Mouse (Mus musculus): ENCODE data around the gene Gemin7.
A peak's percentile ranks its signal among the peaks of the same experiment; 100 is the strongest.
"Not testable (repeated sequence)": the region's sequence is repeated elsewhere in the genome, so short reads cannot be mapped to it uniquely, and the experiment has no call there.

Gemin7 gene

DNA sequence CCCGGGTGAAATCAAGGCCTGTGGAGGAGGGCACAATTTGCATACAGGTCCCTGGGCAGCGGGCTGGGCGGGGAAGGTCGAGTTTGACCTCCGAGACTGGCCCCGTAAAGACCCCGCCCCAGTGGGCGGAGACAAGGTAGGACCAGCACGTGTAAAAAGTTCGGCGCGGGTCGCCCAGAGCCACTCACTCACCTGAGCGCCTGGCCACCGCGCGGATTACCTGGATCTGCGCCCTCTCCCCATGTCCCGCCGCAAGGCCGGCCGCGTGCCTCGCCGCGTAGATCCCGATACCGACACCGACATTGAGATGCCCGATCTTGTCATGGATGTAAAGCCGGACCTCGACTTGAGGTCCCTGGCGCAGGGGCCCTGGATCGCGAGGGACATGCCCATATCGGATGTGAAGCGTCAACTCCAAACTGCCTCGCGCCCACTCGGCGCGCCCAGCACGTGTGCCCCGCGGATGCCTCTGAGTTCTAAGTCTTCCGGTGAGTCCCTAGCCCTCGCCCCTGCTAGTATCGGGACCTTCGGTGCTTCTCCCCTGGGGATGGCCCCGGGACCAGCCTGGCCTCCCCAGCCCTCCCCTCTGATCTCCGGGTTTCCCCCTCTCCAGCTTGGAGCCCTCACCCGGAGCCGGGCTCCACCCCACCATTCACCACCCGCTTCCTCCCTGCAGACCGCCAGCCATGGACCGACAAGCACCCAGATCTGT, at the start of gene Gemin7, which contains the start of gene Zfp296:
Gemin7 (minus strand) TSS at position 455 of the 712 bp plus-strand sequence.
Zfp296 (plus strand) TSS at position 147 of the 712 bp plus-strand sequence.
- peak; percentile 55 for DNase-seq

DNA sequence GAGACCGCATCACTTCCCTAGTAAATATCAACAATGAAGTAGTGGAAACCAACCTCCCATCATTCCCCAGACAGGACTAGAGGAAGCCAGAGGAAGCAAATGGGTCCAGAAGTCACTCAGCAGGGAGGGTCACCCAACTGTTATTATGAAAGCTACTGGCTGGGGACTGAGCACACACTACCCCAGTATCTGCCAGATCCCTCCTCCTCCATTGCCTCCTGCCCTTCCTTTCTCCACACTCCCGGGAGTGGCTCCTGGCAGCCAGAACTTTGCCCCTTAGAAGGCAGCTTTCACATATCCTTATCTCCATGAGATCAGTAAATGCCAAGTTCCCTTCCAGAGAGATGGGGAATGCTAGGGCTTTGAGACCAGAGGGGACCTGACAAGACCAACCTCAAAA, 46.0 kb upstream of the Gemin7 start:
- no peak for DNase-seq

DNA sequence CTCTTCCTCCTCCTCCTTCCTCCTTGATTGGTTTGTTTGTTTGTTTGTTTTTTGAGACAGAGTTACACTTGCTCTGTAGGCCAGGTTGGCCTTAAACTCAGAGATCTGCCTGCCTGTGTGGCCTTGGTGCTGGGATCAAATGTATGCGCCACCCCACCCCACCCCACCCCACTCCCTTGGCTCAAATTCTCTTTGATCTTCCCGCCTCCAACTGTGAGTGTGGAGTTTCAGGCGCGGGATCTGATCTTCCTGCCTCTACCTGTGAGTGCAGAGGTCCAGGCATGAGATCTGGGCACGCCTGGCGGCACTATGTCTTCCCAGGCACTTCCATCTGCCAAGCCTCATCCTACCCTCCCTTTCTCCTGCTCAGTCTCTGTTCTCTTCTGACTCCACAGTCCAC, 44.8 kb upstream of the Gemin7 start:
- no peak for DNase-seq

DNA sequence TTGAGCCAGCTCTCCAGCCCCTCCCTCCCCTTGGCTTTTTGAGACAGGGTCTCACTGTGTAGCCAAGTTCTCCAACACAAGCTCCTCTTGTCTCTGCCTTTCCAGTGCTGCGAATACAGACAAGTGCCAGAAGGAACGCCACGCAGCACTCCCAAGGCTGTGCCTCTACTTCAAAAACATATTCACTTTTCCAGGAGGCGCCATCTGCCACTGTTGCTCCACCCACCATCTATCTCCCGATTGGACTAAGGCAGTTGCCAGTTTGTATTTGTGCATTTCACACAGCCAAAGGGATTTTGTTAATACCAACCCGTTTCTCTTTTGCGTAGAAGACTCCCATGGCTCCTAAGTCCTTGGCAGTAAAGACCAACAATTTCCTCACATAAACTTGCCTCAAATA, 43.4 kb upstream of the Gemin7 start:
- DNase-seq, result no peak

DNA sequence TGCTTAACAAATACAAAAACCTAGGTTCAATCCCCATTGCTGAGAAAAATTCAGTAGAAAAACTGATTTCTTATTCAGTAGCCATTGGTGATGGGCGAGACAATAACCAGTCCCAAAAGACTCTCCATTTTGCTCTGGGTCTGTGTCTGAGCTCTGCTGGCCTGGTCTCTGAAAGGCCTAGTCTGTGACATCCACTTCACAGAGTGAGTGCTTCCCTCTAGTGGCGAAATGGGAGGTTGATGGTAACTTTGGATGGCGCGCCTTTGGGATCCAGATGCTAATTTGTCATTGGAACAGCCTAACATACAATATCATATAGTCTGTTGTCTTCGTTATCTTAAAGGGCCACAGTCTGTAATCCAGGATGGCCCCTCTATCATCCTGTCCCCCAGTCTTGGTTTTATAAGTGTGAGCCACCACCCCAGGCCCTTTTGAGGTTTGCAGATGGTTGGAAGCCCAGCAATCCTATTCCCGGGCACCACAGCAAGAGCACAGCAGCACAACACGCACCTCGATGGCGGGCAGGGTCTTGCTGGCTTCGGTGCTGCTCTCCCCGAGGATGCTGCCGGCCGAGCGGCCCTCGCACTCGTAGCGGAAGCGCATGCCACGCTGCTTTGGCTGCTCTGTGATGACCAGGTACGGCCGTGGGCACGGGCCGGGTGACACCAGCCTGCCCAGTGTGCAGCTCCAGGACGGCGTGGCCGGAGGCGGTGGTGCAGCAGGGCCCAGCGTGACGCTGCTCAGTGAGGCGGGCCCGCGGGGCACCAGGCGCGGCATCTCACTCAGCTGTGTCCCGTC, 41.8 kb upstream of the Gemin7 start:
- peak; percentile 70 for DNase-seq

DNA sequence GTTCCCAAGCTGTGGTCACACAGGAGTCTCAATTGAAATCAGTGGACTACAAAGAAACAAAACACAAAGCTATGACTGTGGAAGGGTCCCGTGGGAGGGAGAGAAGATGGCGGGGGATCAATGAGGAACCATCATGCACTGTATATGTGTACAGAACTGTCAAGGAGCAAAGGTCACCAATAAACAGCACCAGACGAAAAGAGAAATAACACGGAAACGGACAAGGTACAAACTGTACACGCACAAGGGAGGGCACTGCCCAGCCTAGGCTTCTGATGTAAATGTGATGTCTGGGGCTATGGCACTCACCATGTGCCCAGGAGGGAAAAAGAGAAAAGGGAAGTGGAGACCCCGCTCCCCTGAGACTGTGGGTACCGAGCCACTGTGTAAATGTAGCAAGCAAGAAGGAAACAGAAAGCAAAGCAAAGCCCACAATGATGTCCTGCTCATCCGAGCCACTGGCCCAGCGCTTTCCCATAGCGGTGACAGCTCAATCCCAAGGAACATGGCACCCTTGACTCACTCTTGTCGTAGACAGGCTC, 37.7 kb upstream of the Gemin7 start:
- no peak for DNase-seq

DNA sequence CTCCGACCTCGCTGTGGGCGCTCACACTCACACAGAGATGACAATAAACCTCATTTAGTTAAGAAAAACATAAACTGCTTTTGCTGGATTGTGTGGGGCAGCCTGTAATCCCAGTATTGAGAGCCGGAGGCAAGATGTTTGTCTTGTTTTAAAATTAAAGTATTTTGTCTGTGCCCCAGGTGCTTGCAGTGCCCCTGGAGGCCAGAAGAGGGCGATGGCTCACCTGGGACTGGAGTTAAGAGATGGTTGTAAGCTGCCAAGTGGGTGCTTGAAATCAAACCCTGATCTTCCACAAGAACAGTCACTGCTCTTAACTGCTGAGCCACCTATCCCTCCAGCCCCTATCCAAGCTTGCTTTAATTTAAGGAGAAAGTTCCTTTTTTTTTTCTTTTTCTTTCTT, 33.6 kb upstream of the Gemin7 start:
- DNase-seq, result no peak

DNA sequence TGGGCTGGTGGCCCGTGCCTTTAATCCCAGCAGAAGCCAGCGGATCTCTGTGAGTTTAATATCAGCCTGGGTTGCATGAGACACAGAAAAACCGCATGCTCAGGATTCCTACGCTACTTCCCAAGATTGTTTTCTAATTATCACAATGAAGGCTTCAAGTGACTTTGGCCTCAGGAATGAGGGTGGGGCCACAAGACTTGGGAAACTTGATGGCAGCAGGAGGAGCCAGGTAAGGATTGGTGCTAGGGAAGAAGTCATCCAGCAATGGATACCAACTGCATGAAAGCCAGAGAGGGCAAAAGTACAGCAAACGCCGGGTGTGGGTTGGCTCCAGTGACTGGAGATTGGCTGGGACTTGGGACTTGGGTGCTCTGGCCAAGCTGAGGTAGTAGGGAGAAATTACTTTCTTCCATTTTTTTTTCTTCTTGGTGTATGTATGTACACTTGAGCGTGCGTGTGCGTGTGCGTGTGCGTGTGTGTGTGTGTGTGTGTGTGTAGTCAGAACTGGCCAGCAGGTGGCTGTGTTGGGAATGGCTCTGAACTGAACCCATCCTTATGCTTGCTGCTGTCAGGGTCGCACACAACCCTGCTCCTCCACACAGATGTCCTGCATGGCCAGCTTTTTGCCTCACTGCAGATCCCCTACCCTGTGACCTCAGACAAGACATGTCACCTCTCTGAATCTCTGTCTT, 32.4 kb upstream of the Gemin7 start:
- peak; percentile 41 for DNase-seq

DNA sequence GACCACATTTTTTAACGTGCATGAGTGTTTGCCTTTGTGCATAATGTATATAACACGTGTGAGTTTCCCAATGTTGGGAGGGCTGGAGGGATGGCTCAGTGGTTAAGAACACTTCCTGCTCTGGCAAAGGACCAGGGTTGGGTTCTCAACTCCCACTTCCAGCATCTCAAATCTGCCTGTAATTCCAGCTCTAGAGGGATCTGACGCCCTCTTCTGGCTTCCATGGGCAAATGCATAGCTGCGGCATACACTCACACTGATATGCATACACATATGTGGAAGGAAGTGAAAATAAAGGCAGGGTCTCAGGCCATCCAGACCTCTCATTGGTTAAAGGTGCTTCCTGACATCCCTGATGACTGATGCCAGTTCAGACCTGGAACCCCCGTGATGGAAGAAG, 29.9 kb upstream of the Gemin7 start:
- DNase-seq, result no peak

DNA sequence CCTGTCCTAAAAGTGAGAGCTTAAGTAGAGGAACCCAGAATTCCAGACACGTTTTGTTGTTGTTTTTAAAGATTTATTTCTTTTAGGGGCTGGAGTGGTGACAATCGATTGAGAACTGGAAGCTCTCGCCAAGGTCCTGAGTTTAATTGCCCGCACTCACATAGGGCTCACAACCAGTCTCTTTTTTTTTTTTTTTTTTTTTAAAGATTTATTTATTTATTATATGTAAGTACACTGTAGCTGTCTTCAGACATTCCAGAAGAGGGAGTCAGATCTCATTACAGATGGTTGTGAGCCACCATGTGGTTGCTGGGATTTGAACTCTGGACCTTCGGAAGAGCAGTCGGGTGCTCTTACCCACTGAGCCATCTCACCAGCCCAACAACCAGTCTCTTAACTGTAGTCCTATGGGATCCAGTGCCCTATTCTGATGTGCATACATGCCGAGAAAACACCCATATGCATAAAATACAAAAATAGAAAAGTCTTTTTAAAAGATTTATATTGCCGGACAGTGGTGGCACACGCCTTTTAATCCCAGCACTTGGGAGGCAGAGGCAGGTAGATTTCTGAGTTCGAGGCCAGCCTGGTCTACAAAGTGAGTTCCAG, 27.3 kb upstream of the Gemin7 start:
- DNase-seq, result not testable (repeated sequence)

DNA sequence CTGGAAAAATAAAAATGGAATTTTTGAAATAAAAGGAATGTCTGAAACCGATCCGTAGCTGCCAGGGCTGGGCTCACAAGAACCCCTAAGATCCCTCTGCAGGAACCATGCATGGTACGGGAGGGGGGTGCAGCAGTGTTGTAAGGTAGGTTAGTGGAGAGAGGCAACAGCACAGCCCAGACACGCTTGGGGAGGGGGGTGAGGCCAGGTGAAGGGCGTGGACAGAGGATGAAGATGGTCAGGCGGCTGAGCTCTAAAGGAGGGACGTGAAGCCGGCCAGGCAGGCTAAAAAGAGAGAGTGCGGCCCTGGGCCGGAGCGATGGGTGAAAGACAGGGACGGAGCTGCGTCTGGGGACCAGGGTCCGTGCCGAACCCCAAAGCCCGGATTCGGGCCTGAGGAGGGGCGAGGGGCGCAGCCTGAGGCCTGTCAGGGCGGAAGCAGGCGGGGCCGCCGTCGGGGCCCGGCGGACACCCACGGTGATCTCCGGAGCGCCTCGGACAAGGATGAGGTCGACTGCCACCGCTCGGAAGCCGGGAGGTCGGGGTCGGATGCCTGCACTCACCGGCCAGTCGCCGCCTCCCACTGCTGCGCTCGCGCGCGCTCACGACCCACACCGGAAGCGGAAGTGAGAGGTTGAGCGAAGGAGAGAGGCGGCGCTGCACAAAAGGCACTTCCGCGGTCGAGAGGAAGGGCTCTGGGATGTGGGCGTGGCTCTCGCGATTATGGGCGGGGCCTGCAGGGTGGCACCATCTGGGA, 26.6 kb upstream of the Gemin7 start, which contains the start of gene Clasrp:
Clasrp (minus strand) TSS at position 638 of the 757 bp plus-strand sequence.
- DNase-seq, result peak; percentile 96

DNA sequence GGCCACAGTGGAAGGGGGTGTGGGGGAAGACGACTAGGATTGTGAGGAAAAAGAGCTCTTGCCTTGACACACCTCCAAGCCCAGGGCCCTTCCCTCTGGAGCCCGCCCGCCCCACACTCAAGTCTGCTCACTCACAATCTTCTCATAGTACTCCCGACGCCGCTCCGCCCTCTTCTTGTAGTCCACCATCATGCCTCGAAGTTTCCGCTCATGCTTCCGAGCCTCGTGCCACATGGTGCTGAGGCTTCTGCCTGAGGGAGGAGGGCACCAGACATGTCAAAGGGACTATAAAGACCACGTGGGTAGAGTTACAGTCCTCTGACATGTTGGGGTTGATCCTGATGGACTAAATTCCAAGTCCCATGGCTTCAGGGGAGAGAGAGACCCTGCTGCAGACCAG, 25.7 kb upstream of the Gemin7 start:
- DNase-seq, result no peak

DNA sequence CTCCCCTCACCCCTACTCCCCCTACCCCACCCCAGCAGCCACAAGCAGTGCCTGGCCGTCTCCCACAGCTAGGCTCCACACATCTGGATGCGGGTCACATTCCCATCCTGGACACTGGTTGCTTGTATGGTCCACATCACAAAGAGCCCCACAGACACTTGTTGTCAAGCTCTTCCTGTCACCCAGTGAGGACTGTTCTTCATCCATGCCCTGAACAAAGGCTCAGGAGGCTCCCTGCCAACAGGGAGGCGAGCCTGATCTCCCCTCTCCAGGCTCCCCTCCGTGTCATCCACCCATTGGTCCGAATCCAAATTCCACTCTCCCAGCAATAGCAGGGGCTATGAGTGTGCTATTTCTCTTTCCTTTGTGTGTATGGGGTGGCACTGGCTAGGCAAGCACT, 23.2 kb upstream of the Gemin7 start:
- no peak for DNase-seq

DNA sequence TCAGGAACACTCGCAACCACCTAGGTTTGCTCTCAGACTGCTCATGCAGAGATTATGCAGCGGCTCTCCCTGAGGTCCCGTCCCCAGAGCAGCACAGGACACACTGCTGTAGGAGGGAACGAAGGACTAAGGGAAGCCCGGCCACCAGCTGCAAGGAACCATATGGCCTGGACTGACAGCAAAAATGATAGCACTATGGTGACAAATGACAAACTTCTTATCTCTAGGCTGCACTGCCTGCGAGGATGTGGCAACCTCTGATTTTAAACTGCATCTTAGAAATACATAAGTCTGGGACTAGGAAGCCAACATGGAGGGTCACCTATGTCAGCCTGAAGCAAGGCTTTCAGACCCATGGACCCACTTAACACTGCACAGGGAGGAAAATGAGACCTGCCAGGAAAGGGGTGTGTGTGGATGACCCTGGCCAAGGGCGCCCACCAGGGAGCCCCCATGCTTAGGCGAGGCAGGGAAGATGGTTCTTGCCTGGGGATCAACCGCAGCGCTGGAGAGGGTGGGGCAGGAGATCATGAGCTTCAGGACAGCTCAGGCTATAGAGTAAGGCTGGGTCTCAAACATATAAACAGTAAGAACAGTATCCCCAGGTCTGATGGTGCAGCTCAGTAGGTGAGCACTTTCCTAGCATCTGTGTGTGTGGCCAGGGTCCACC, 15.8 kb upstream of the Gemin7 start:
- no peak for DNase-seq

DNA sequence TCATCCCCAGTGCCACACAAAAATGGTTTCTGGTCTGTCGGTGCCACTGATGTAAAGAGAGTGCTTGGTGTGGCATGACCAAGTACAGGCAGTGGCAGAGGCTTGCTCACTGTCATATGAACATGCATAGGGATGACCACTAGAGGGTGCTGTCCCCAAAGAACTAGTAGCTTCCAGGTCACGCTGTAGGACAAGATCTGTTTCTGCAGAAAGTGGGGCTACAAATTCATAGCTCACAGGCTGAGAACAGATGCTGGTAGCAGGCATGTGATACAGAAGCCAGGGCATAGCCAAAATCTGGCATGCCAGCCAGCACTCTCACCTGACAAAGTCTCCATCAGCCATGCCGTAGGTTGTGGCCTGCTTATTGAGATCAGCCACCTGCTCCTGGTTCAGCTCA, 12.5 kb upstream of the Gemin7 start:
- DNase-seq, result peak; percentile 53

DNA sequence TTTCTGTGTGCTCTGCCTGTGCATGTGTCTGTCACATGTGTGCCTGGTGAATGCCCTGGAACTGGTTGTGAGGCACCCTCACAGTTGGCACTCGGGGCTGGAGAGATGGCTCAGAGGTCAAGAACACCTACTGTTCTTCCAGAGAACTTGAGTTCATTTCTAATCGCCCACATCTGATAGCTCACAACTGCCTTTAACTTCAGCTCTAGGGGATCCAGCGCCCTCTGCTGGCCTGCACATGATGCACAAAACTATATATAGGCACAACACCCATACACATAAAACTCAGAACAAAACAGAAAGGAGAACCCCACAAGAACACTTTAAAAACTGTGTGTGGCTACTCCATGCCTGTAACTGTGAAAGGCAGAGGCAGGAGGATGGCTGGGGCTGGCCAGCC, 11.8 kb upstream of the Gemin7 start:
- no peak for DNase-seq

DNA sequence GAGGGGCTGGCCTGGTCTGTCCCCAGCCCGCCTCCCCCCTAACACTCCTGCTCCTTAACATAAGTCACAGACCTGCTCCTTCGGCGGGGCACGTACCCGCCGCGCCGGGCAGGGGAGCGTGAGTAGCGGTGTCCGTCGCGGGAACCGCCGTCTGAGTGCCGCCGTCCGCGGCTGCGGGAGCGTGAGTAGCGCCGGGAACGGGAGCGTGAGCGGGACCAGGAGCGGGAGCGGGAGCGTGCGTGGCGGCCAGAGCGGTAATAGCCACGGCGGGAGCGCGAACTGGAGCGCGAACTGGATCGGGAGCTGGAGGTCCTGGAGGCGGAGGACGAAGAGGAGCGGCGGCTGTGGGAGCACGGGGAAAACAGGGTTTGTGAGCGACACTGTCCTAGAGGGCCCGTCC, 8.9 kb upstream of the Gemin7 start:
- no peak for DNase-seq

DNA sequence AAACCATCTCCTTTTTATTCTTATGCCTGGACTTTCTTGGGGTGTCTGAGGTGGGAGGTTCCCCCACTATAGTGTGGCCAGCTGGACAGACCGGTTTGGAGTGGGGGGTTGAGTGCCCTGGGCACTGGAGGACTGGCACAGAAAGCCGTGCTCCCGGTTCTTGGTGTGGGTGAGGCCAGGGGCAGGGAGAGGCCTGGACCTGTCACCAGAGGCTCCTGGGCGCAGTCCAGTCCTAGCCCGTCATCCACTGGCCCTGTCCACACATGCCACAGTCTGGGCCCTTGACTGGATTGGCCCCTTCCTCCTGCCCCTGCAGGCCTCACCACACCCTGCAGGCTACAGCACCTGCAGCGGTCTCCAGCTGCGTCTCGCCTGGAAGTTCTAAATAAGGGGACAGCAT, 3.2 kb upstream of the Gemin7 start:
- DNase-seq, result no peak

DNA sequence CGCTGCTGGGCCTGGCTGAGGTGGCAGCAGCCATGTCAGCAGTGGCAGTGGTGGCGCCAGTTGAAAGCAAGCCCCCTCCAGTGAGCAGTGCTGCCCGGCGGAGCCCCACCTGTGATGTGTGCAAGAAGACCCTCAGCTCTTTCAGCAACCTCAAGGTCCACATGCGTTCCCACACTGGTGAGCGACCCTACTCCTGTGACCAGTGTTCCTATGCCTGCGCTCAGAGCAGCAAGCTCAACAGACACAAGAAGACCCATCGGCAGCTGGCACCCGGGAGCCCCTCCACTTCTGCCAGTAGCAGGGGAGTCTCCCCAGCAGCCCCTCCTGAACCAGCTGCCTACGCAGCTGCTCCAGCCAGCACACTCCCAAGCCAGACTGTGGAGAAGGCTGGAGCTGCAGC, 2.4 kb upstream of the Gemin7 start:
- no peak for DNase-seq

DNA sequence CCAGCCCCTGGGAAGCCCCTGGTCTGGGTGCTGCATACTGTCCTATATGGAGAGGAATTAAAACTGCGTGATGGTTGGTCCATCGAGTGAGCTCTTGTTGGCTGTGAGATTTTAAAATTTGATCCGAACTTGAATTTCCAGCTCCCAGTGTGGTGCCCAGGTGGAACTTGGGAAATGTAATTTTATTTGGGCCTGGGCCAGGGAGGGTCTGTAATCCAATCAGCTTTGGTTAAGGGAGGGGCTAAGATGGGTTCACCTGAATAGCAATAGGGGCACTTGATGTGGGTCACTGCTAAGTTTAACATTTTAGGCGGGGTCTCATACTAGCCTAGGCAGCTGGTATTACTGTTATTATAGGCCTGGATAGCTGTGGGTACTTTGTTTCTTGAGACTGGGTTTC, 1.0 kb upstream of the Gemin7 start:
- no peak for DNase-seq

DNA sequence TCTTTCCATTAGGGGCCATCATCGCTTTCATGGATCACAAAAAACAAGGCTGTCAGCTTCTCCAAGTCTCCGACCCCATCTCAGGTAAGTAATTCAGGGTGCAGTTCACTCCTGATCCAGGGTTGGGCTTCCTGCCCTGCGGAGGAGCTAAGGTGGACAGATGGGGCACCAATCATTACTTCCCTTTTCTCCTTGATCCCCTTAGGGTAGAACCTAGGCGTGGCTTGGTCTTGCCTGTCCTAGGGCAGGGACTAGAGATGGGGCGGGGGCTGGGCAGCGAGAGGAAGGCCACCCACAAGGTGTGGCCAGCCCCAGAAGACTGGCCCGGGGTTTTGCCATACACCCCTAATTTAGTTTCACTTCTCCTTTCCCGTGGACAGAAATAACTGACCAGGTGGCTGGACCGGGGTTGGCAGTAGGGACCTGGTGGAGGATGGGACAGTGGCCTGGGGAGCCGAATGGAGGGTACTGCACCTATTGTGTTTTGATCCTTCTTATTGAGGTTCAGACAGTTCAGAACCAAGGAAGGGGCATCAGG, 551 bp upstream of the Gemin7 start:
- DNase-seq, result no peak

All from kidney, adult 11 months (tissue).